Mouse (Mus musculus): ENCODE results near the gene Xpot.

DNA sequence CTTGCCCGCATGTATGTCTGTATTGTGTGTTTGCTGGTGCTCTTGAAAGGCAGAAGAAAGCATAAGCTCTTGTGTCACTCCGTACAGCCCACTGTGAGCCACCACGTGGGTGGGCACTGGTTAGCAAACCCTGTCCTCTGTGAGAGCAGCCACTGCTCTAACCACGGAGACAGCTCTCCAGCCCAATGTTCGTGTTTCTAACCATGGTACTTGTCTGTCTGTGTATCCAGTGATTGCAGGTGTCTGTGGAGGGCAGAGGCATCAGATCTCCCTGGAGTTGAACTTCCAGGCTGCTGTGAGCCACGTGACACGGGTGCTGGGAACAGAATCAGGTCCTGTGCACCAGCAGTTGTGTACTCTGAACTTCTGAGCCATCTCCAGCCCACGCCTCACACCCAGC lies 43.8 kb downstream of the Xpot start:
- TF ChIP-seq GABPA (IDR thresholded peaks at IDR 0.05; ENCODE audit: insufficient replicate concordance, low read depth, low read length), result no peak
- no peak for TF ChIP-seq CTCF (conservative IDR thresholded peaks at IDR 0.05 in 1 of 2, IDR thresholded peaks at IDR 0.05 in 1 of 2; ENCODE audit: low read depth in 2 of 2, low read length in 2 of 2)
- no peak for TF ChIP-seq POLR2AphosphoS2 (IDR thresholded peaks at IDR 0.05; ENCODE audit: low read depth, low read length)
- no peak for TF ChIP-seq EP300 (IDR thresholded peaks at IDR 0.05; ENCODE audit: low read length)
- no peak for TF ChIP-seq MAZ (IDR thresholded peaks at IDR 0.05; ENCODE audit: low read depth, low read length)
- no peak for TF ChIP-seq POLR2A (IDR thresholded peaks at IDR 0.05; ENCODE audit: low read depth, low read length)
- TF ChIP-seq ZC3H11A (IDR thresholded peaks at IDR 0.05; ENCODE audit: low read depth, low read length), result no peak
- TF ChIP-seq TCF12 (IDR thresholded peaks at IDR 0.05; ENCODE audit: low read depth, low read length), result no peak
- no peak for TF ChIP-seq USF1 (IDR thresholded peaks at IDR 0.05; ENCODE audit: low read depth, low read length)
- no peak for TF ChIP-seq CHD2 (IDR thresholded peaks at IDR 0.05; ENCODE audit: low read length)
